Mouse (Mus musculus) cerebellum, postnatal 36 days (tissue): ENCODE measurements around the gene Src.
"Not testable (repeated sequence)": the region's sequence is repeated elsewhere in the genome, so short reads cannot be mapped to it uniquely, and the experiment has no call there.

Source experiments
- DNase-seq, 2 experiments: peaks; one replicate each; pipeline ENCODE4 v3.0.0; 2021 to 2022; ENCODE audit warnings: mixed read lengths in 2 of 2

Src gene

DNA sequence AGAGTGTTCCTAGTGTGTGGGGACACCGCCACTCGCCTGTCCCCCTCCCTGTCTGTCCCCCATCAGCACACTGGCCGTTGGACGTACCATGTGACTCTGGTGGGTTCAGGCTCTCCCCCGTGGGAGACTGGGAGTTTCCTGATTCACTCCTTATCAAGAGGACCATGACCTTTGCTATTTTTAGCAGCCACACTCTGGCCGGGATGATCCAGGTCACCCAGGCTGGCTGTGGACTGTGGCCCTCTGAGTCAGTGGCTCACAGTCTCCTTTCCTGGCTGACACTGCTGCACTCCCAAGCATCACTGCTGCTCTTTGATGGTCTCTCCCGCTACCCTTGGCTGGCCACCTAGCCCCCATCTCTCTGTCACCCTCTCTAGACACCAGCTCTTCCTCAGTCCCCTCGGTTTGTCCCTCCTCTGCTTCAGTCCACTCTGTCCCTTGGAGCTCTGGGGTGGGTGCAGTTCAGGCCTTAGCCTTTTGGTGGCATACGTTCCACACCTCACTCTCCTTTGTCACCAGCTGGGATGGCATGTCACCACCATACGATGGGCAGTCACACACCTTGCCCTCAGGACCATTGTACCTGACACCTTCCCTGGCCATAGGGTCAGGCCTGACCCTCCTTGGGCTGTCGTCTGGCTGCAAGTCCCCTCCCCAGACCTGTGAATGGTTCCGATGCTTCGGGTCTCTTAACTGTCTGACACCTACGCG, 61.8 kb downstream of the Src start:
- peak; percentile 48 to 49 for DNase-seq

DNA sequence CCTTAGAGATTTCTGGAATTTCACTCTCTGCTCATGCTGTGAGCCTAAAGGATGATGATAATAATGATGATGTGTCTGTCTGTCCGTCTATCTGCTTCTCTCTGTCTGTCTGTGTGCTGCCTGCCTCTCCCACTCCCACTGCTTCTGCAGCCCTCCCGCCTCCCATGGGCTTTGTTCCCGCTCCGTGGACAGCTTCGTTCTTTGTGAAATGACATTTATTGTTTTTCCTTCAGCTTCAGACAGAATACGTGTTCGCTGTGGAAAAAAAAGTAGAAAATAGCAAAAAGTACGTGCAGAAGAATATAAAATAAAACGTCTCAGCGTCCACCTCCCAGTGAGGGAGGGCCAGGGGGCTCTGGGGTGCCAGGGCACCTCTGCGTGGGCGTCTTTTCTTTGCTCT, 64.5 kb downstream of the Src start:
- DNase-seq: no peak

DNA sequence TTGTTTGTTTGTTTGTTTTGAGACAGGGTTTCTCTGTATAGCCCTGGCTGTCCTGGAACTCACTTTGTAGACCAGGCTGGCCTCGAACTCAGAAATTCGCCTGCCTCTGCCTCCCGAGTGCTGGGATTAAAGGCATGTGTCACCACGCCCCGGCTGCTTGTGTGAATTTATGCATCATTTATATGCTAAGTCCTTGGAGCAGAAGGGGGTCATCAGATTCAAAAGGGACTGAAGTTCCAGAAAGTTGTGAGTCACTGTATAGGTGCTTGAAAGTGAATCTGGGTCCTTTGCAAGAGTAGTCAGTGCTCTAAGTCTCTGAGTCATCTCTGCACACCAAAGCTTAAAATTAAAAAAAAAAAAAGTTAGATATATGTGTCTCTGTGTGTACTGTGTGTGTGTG, 68.3 kb downstream of the Src start:
- DNase-seq: not testable (repeated sequence)

DNA sequence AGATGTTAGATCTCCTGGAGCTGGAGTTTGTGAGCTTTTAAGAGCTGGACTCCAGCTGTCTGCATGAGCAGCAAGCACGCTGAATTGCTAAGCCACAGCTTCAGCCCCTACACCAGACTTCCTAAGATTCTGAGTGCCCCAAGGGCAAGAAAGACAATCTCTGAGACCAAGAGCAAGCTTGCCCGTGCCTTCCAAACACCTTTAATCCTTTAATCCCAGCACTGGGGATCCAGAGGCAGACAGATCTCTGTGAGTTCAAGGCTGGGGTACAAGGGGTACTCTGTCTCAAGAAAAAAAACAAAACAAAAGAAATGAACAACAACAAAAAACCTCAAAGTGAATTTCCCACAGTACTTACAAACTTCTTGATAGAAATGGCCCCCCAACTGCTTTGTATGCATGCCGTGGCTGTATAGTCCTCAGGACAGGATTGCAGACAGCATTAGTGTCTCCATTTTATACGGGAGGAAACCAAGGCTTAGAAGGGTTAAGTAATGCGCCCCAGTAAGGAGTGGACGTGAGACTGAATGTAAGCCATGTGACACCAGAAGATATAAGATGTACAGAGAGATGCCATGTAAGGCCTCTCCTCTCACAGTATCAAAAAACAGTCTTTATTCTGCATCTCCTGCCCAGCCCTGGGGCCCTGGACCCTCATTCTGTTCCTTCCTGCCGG, 68.9 kb downstream of the Src start:
- DNase-seq: no peak

DNA sequence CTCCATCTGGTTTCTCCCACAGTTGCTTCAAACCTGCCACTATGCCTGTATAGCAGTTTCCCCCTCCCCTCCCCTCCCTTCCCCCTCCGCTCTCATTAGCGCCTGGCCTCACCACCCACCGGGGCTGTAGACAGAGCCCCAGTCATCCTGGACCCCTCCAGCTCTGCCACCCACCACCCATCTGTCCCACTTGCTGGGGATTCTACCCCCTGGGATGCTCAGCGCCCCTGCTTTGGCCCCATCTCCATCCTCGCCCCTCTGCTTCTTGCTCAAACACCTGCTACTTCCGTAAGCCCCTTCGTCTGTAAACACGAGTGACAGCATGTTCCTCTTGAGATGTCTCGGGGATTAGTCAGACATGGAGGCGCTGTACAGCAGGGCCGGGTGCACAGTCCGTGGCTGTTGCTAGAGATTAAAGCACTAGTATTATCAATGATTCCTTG, 69.5 kb downstream of the Src start:
- DNase-seq: no peak

DNA sequence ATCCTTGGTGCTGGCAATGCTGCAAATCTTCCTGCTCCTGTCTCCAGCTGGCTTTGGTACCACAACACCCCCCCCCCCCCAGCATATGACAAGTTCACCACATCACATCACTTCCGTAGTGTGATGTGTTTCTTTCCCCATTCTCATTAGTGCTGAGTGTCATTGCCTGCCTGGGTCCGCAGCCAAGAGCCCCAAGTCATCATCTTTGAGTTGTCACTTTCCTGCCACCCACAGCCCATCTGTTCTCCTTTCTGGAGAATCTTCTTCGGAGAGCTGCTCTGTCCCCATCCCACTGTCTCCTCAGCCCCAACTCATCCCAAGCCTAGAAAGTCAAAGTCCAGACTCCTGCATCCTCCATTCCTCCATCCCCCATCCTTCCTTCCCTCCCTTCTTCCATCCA, 75.0 kb downstream of the Src start:
- no peak for DNase-seq

DNA sequence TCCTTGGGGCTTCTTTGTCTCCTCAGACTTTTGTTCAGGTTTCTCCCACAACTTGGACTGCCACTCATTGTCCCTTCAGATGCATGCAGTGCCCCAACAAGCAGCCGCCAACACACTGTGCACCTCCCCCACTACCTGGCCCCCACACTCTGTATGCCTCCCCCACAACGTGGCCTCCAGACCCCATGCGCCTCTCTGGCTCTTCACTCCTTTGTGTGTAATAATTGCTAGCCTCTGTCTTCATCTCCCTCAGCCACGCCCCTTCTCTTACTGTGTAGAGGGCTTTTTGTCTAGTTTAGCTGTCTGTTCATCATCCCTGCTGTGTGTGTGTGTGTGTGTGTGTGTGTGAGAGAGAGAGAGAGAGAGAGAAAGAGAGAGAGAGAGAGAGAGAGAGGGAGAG, 80.3 kb downstream of the Src start:
- no peak for DNase-seq

DNA sequence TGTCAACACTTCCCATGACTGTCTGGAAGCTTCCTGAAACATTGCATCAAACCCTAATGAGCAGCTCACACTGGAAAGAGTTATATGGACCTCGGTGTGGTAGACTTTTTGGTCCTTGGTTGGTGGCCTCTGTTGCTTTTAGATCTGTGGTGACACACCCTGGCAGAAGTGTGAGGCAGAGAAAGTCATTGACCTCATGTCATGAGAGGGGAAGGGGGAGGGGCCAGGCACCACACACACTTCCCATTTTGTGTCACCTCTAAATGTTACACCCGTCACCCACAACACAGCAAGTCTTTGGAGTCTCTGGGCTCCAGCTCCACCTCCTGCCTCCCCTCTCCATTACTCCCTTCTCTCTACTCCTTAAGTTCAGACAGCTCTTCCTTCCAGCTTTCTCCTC, 82.1 kb downstream of the Src start:
- no peak for DNase-seq

DNA sequence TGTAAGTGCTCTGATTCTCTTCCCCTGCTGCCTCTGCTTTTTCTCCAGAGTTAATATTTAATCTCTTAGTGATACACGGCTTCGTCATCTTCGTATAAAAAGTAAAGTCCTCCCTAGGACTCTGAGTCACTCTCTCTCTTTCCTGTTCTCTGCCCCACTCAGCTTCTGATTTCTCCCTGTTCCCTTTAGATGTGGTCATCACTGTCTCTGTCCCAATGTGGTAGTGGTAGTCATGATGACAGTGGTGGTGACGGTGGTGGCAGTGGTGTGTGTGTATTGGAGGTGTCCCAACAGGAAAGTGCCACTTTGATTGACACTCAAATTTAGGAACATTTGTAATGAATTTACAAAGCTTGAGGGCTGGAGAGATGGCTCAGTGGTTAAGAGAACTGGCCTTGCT, 83.1 kb downstream of the Src start:
- DNase-seq: no peak

DNA sequence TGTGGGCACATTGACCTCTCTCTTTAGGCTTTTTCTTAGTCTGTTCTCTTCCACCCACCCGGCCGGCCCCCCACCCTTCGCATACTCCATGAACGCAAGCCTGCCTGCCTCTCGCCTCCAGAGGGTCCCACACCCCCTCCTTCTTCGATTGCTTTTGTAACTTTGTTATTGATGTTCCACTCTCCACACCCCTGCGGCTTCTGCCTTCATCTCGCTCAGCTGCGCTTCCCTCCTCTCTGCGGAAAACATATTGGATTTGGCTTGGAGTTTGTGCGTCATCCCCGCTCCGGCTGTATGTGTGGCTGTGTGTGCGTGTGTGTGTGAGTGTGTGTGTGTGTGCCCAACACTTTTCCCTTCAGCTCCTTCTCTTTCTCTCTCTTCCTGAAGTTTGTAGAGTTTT, 88.5 kb downstream of the Src start:
- no peak for DNase-seq

DNA sequence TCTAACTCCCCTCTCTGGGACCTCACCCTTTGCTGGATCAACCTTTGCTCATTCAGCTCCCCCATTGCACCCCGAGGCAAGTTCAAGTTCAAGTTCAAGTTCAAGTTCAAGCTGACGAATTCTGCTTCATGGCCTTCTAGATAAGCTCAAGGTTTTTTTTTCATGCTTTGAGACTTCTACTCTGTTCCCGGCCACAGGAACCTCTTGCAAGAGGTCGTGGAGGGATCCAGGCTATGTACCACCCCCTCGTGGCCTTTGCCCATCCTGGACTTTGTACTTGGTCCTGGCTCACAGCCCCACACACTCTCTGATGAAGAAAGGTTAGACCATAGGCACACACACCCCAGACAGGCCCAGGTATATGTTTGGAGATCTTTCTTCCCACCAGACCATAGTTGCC, 90.9 kb downstream of the Src start:
- DNase-seq: no peak

DNA sequence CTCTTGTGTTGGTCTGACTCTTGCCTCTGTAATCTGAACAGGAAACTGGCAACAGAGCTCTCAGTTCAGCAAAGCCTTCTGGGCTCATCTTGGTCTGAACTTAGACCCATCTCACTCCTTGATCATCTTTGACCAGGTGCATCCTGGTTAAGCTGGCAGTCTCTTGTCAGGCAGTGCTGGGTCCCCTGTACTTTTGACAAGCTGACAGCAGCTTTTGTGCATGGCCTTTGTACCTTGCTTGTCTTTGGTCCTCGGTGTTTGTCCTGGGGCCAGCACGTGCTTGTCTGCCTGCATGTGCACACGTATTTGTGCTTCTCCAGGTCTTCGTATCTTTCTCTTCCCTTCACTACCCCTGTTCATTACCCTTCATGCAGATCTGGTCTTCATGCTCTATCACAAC, 91.8 kb downstream of the Src start:
- no peak for DNase-seq

DNA sequence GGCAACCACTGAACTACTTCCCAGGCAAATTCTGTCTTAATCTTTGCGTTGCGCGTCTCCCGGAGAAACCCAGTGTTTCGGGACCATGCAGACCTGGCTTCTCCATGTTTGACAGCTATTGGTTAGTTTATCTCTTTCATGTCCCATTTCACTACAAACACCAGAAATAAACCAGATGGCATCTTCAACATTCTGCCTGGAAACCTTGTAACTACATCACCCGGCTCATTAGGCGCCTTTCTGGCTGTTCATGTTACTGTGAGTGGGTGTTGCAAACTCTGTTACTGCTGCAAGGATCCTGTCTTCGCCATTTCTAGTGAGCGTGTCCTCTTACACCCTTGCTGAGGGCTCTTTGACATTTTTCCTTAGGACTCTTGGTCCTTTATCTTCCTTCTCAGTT, 94.6 kb downstream of the Src start:
- no peak for DNase-seq

DNA sequence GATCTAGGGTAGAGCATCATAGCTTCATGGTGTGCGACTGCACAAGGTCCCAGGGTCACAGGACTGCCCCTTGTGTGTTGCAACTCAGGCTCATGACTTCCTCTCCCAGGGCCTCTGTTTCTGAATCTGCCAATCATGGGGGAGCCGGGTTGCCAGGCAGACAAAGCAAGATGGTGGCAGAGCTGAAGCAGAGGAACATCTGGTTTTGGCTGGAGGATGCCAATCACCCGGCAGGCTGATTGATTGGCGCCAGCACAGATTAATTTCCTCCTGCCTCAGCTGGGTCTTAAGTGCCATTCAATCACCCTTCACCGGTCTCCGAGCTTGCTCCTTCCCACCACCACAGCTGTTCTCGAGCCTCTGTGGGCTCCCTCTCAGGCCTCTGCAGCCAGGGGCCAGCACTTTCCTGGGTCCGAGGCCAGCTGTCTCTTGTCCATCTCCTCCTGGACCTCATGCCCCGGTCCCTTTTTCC, 95.5 kb downstream of the Src start:
- DNase-seq: no peak

DNA sequence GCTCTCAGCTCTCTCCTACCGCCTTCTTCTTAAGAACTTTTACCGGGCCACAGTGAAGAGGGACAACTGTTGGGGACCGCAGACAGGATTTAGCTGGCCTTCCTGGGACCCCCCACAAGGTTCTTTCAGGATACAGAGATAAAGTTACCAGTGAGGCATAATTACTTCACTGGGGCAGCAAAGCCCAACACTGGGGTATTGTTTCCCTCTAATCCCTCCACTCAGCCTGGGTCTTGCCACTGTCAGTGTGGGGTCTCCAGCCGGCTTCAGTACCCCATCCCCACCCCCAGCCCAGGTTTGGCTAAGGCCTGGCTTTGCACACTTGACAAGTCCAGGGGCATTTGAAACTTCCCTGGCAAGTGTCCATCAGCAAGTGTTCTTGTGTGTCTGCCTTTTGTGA, 96.1 kb downstream of the Src start:
- no peak for DNase-seq

DNA sequence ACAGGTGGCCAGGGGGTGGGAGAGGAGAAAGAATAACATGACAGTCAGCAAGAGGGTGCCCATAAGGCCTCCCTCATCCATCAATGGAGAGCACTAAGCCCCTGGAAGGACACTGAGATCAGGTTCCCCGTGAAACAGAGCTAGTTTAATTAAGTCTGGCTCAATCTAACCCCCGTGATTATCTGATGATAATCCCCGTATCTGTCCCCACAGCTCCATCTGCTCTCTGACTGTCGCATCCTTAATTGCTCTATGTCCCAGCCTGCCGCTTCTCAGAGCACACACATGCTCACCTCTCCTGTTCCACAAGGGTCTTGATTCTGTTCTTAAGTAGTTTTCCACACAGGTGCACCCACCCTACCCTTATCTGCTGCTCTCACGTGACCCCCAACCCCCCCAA, 99.3 kb downstream of the Src start:
- no peak for DNase-seq

DNA sequence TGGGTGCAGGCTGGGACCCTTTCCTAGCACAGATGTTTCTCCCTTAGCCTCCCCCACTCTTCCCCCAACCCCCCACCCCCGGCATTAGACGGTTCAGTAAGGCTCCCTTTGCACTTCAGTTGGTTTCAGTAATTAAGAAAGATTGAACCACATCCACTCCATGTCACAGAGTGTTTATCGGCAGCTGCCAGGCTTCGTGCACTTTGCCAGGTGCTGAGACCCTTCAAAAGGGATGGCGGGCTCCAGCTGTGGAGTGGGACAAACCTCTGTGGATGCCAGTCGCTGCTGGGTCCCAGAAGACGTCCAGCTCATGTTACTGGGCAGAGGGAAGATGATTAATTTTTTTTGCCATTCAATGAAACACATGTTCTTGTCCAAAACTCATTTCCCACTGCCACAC, 100.2 kb downstream of the Src start:
- no peak for DNase-seq

DNA sequence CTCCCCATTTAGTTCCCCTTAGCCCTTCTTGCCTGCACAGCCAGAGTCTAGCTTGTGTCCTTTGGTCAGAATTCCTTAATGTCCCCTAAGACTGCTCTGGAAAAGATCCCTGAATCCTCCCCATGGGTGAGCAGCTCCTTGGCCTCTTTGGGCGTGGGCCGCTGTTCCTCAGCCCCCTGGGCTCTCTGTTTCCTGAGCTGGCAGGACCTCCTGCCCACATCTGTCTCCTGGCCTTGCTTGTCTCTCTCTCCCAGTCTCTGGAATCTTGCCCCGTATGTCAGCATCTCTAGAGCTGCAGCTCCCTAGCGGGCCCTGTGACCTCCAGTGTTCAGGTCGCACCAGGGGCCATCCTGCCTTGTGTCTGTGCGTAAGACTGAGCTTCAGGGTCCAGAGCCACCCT, 101.2 kb downstream of the Src start:
- no peak for DNase-seq

DNA sequence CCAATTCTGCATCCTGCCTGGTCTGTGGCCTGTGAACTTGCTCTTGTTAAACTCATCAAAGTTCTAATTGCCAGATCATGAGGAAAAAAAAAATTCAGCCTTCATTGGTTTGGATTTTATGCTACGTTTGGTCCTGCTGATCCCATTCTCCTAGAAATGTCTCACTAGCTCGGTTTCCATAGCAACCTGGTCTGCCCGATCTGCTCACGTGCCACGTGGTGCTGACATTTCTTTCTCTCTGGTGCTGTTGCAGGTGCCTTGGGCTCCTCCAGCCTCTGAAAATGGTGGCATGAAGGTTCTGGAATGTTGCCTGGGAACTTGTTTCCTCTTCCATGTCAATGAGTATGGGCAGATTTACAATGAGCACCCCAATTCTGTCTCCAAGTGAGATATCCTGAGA, 102.3 kb downstream of the Src start:
- no peak for DNase-seq
